Mouse (Mus musculus): ENCODE data around the gene Il11ra1. TPM values are rescaled to one million over a fixed set of nuclear protein-coding genes. Genes with fewer than 3 reads are reported as not detected.
A peak's percentile ranks its signal among the peaks of the same experiment; 100 is the strongest.

The Il11ra1 gene
- total and polyA plus RNA-seq, 3 experiments = 79.9 to 99.3 (median 88.2) TPM

GRCm38 (mm10) chr4:41754797-41755337, 55.1 kb downstream of the Il11ra1 start, which contains the start of gene Galt:
TSS of gene Galt (plus strand) at chr4:41755228.
- TF ChIP-seq POLR2A (IDR thresholded peaks at IDR 0.05; ENCODE audit: insufficient read depth, low read depth, low read length) = no peak
- TF ChIP-seq CTCF (IDR thresholded peaks at IDR 0.05) = no peak
- TF ChIP-seq EP300 (IDR thresholded peaks at IDR 0.05; ENCODE audit: insufficient read depth, low read depth, low read length) = no peak

GRCm38 (mm10) chr4:41755338-41756305, 55.8 kb downstream of the Il11ra1 start, which contains the start of gene Sigmar1:
TSS of gene Sigmar1 (minus strand) at chr4:41756157.
- H3K4me3 ChIP-seq = peak within 1 kb of the TSS; percentile 83
- H3K36me3 ChIP-seq (ENCODE audit: control insufficient read depth, insufficient read depth, low read length) = no peaks in the 10 kb centered on the region
- peak; percentile 95 for TF ChIP-seq CTCF (IDR thresholded peaks at IDR 0.05)
- TF ChIP-seq EP300 (IDR thresholded peaks at IDR 0.05; ENCODE audit: insufficient read depth, low read depth, low read length) = peak; percentile 67; the same call in 1 of the 2 replicates
- TF ChIP-seq POLR2A (IDR thresholded peaks at IDR 0.05; ENCODE audit: insufficient read depth, low read depth, low read length) = peak; percentile 53
- peak within 1 kb of the TSS; percentile 84 for H3K9ac ChIP-seq (ENCODE audit: low read depth, low read length)
- intact Hi-C loops (cut with DNase I) = loop anchor here (1.0 kb wide), 1 partner anchor 14 kb away; no protein-coding TSS in a partner anchor
- WGBS = under 1% methylated on average over 57 of the region's 57 CpGs
- peaks cover 1% of the 10 kb centered on the region for H3K4me1 ChIP-seq (ENCODE audit: control insufficient read depth, insufficient read depth, low read length)
- no peaks in the 10 kb centered on the region for H3K79me2 ChIP-seq (replicated peaks; ENCODE audit: control insufficient read depth, insufficient read depth, low read length)
- peak; percentile 90 to 91 for DNase-seq
- H3K27ac ChIP-seq = peak within 1 kb of the TSS; percentile 99
- no peaks in the 10 kb centered on the region for H3K27me3 ChIP-seq (ENCODE audit: control insufficient read depth, insufficient read depth, low read length)

More at GRCm38 (mm10) chr4:41754797-41755337, 55.1 kb downstream of the Il11ra1 start, which contains the start of gene Galt:
- H3K27me3 ChIP-seq (ENCODE audit: control insufficient read depth, insufficient read depth, low read length) = no peaks in the 10 kb centered on the region
- intact Hi-C loops (cut with DNase I) = no loop called here
- no peak for DNase-seq
- H3K79me2 ChIP-seq (replicated peaks; ENCODE audit: control insufficient read depth, insufficient read depth, low read length) = no peaks in the 10 kb centered on the region
- H3K9ac ChIP-seq (ENCODE audit: low read depth, low read length) = peak within 1 kb of the TSS; percentile 84
- WGBS = 18% methylated on average over 14 of the region's 14 CpGs
- H3K36me3 ChIP-seq (ENCODE audit: control insufficient read depth, insufficient read depth, low read length) = no peaks in the 10 kb centered on the region
- peak within 1 kb of the TSS; percentile 83 for H3K4me3 ChIP-seq
- H3K4me1 ChIP-seq (ENCODE audit: control insufficient read depth, insufficient read depth, low read length) = no peaks in the 10 kb centered on the region; the same call in none of the 2 replicates
- H3K27ac ChIP-seq = peak within 1 kb of the TSS; percentile 99

GRCm38 (mm10) chr4:41756440-41756839, 56.7 kb downstream of the Il11ra1 start:
- H3K27me3 ChIP-seq (ENCODE audit: control insufficient read depth, insufficient read depth, low read length) = no peaks in the 10 kb centered on the region
- WGBS = 61% methylated on average over 8 of the region's 8 CpGs

DNA sequence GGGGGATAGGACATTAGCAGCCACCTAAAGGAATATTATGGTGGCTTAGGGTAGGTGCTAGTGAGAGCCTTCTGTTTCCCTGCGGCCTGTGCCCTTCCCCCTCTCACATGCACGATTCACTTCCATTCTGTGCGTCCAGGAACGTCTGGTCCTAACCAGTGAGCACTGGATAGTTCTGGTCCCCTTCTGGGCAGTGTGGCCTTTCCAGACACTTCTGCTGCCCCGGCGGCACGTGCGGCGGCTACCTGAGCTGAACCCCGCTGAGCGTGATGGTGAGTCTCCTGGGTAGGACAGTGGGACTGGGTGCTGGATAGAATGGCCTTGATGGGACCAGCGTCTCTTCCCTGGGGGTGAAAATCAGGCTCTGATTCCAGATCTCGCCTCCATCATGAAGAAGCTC, 57.5 kb downstream of the Il11ra1 start:
- Histone ChIP-seq H3K9ac (ENCODE audit: low read depth, low read length) (no peak overlapping the region), H3K4me1 (ENCODE audit: control insufficient read depth, insufficient read depth, low read length) (peaks cover 6% of the 10 kb centered on the region), H3K79me2 (replicated peaks; ENCODE audit: control insufficient read depth, insufficient read depth, low read length) (no peaks in the 10 kb centered on the region), H3K4me3 (no peak overlapping the region), H3K27me3 (ENCODE audit: control insufficient read depth, insufficient read depth, low read length) (no peaks in the 10 kb centered on the region), H3K27ac (no peak overlapping the region), H3K36me3 (ENCODE audit: control insufficient read depth, insufficient read depth, low read length) (no peaks in the 10 kb centered on the region; the same call in 1 of the 2 replicates)
- TF ChIP-seq CTCF (IDR thresholded peaks at IDR 0.05) (no peak), POLR2A (IDR thresholded peaks at IDR 0.05; ENCODE audit: insufficient read depth, low read depth, low read length) (no peak), EP300 (IDR thresholded peaks at IDR 0.05; ENCODE audit: insufficient read depth, low read depth, low read length) (no peak)
- no peak for DNase-seq
- intact Hi-C loops (cut with DNase I) = no loop called here
- 94% methylated on average over 13 of the region's 13 CpGs for WGBS

More at GRCm38 (mm10) chr4:41756440-41756839, 56.7 kb downstream of the Il11ra1 start:
- peak overlapping the region; percentile 83 for H3K4me3 ChIP-seq
- no peak for DNase-seq
- H3K9ac ChIP-seq (ENCODE audit: low read depth, low read length) = peak overlapping the region; percentile 62
- H3K4me1 ChIP-seq (ENCODE audit: control insufficient read depth, insufficient read depth, low read length) = peaks cover 4% of the 10 kb centered on the region
- intact Hi-C loops (cut with DNase I) = loop anchor here (1.0 kb wide), 1 partner anchor 15 kb away; no protein-coding TSS in a partner anchor
- peak overlapping the region; percentile 99 for H3K27ac ChIP-seq
- no peaks in the 10 kb centered on the region for H3K79me2 ChIP-seq (replicated peaks; ENCODE audit: control insufficient read depth, insufficient read depth, low read length)
- no peaks in the 10 kb centered on the region; the same call in 1 of the 2 replicates for H3K36me3 ChIP-seq (ENCODE audit: control insufficient read depth, insufficient read depth, low read length)
- no peak for TF ChIP-seq CTCF (IDR thresholded peaks at IDR 0.05)
- no peak for TF ChIP-seq EP300 (IDR thresholded peaks at IDR 0.05; ENCODE audit: insufficient read depth, low read depth, low read length)
- no peak for TF ChIP-seq POLR2A (IDR thresholded peaks at IDR 0.05; ENCODE audit: insufficient read depth, low read depth, low read length)

DNA sequence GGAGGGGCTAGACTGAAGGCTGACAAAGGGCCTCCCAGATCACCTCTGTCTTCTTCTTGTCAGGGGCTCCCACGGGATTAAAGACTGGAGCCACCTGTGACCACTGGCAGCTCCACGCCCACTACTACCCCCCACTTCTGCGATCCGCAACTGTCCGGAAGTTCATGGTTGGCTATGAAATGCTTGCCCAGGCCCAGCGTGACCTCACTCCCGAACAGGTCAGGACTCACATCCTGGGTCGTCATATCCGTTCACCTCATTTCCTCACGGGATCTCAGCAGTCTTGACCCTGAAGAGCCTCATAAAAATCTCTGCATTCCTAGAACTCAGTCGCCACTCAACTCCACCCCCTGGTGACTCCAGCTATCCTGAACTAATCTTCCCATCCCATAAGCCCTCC, 58.2 kb downstream of the Il11ra1 start:
- no peak overlapping the region for H3K4me3 ChIP-seq
- peaks cover 6% of the 10 kb centered on the region for H3K4me1 ChIP-seq (ENCODE audit: control insufficient read depth, insufficient read depth, low read length)
- no peaks in the 10 kb centered on the region for H3K27me3 ChIP-seq (ENCODE audit: control insufficient read depth, insufficient read depth, low read length)
- 60% methylated on average over 11 of the region's 11 CpGs for WGBS
- no peak overlapping the region for H3K27ac ChIP-seq
- no peak for TF ChIP-seq CTCF (IDR thresholded peaks at IDR 0.05)
- no peak for TF ChIP-seq EP300 (IDR thresholded peaks at IDR 0.05; ENCODE audit: insufficient read depth, low read depth, low read length)
- no peak for TF ChIP-seq POLR2A (IDR thresholded peaks at IDR 0.05; ENCODE audit: insufficient read depth, low read depth, low read length)
- DNase-seq = no peak
- H3K36me3 ChIP-seq (ENCODE audit: control insufficient read depth, insufficient read depth, low read length) = no peaks in the 10 kb centered on the region; the same call in 1 of the 2 replicates
- intact Hi-C loops (cut with DNase I) = loop anchor here (2.0 kb wide), 1 partner anchor 17 kb away; the partner anchor contains the start of gene Ccl27a
- no peak overlapping the region for H3K9ac ChIP-seq (ENCODE audit: low read depth, low read length)
- no peaks in the 10 kb centered on the region for H3K79me2 ChIP-seq (replicated peaks; ENCODE audit: control insufficient read depth, insufficient read depth, low read length)

Measured in heart, adult 2 months (tissue).